Mouse (Mus musculus) stomach, embryonic 14.5 days (tissue): ENCODE measurements around the gene Abi3bp. TPM values are rescaled to one million over a fixed set of nuclear protein-coding genes. Genes with fewer than 3 reads are reported as not detected.

ENCODE experiments used
- ATAC-seq: fragments of 200-750 bp; cut with Nextera tagmentation; 2 replicates; pipeline ENCODE4 v1.8.0; 2017; ENCODE audit warnings: low read depth, moderate TSS enrichment; ENCODE audit not compliant: insufficient number of reproducible peaks, insufficient read depth, low FRiP score
- H3K27ac ChIP-seq: fragments of 300-500 bp; sonication (generic); 2 replicates; pipeline ENCODE4 v1.5.1; 2014; ENCODE audit warnings: mild to moderate bottlenecking, low read length, moderate library complexity, mixed read lengths
- H3K27me3 ChIP-seq: fragments of 300-500 bp; sonication (generic); 2 replicates; pipeline ENCODE4 v1.6.1; 2014; ENCODE audit warnings: low read length, control low read depth, mixed read lengths; ENCODE audit not compliant: control insufficient read depth, insufficient read depth
- H3K36me3 ChIP-seq: fragments of 300-500 bp; sonication (generic); 2 replicates; pipeline ENCODE4 v1.6.1; 2014; ENCODE audit warnings: mild to moderate bottlenecking, control low read depth, low read length, moderate library complexity, mixed read lengths; ENCODE audit not compliant: control insufficient read depth, insufficient read depth
- H3K4me1 ChIP-seq: fragments of 300-500 bp; sonication (generic); 2 replicates; pipeline ENCODE4 v1.6.1; 2014; ENCODE audit warnings: low read length, control low read depth, mixed read lengths; ENCODE audit not compliant: control insufficient read depth, insufficient read depth
- H3K4me2 ChIP-seq: fragments of 300-500 bp; sonication (generic); replicated peaks from 2 replicates; pipeline ENCODE4 v1.6.1; 2014; ENCODE audit warnings: low read depth, low read length, control low read depth
- H3K4me3 ChIP-seq: fragments of 300-500 bp; sonication (generic); 2 replicates; pipeline ENCODE4 v1.5.1; 2014; ENCODE audit warnings: low read depth, low read length, control low read depth
- H3K9ac ChIP-seq: fragments of 300-500 bp; sonication (generic); replicated peaks from 2 replicates; pipeline ENCODE4 v1.6.1; 2014; ENCODE audit warnings: low read depth, mild to moderate bottlenecking, control low read depth, low read length, moderate library complexity, mixed read lengths
- H3K9me3 ChIP-seq: fragments of 300-500 bp; sonication (generic); 2 replicates; pipeline ENCODE4 v1.6.1; 2016; ENCODE audit warnings: low read depth, low read length, control low read depth; ENCODE audit not compliant: control insufficient read depth
- WGBS: fragments of 180-500 bp; shearing (Covaris S2); extraction: QIAGEN DNeasy Blood & Tissue Kit; methylation state at CpG from one replicate; pipeline ENCODE4 v1.1.7; 2014; 5-methylcytosine and 5-hydroxymethylcytosine counted together
- polyA plus RNA-seq: library from polyadenylated mRNA; unstranded; fragments of >200 nt; fragmentation: Nextera tagmentation; extraction: Ambion mirVana; gene quantifications from 2 replicates; pipeline ENCODE4 v1.2.1, GENCODE M21; 2014

The Abi3bp gene
- polyA plus RNA-seq, 1 experiment from 2014 or later: 45.4 TPM

DNA sequence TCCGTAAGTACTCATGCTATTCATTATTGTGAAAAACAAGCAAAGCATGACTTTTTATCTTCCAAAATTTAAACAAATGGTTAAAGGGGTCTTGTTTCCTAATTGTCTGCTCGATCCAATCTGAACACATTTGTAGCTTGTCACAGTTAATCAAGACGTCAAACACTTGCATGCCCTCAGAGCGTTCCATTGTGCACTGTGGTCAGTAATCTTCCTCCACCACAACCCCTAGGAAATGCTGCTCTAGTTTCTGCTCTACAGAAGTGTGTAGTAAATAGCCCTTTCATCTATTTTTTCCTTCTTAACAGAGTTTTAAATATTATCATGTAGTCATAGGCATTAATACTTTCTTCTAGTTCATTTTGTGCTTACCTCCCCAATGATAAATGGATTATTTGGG is 19.1 kb downstream of the Abi3bp start:
- Histone ChIP-seq H3K36me3 (no peaks in the 10 kb centered on the region), H3K4me2 (no peak overlapping the region), H3K4me3 (no peak overlapping the region), H3K9me3 (no peaks in the 10 kb centered on the region), H3K4me1 (peaks cover 5% of the 10 kb centered on the region), H3K9ac (no peak overlapping the region), H3K27me3 (no peaks in the 10 kb centered on the region), H3K27ac (no peak overlapping the region)
- no peak for ATAC-seq
- 39% methylated on average over 4 of the region's 4 CpGs for WGBS

DNA sequence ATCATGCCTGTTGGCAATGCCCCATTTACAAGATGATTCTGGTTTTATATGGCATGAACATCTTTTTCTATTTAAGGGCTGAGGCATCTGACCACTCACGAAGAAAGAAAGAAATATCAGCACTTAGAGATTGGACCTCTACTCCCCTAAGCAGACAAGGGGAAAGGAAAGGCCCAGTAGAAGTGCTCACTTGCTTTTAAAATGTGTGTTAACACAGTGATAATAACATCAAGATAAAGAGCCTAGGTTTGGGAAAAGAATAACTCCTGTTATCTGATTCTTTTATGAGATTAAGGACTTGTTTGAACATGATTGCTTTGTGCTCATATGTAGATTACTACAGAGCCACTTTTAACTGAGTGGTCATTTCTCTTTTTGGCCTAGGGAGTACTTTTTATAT is 21.0 kb downstream of the Abi3bp start:
- Histone ChIP-seq H3K4me1 (peaks cover 5% of the 10 kb centered on the region), H3K4me3 (no peak overlapping the region), H3K27me3 (no peaks in the 10 kb centered on the region), H3K4me2 (no peak overlapping the region), H3K9ac (no peak overlapping the region), H3K27ac (no peak overlapping the region), H3K9me3 (no peaks in the 10 kb centered on the region), H3K36me3 (no peaks in the 10 kb centered on the region)
- ATAC-seq: peak; percentile 69; the same call in 1 of the 2 replicates
- 45% methylated on average over 1 of the region's 1 CpGs for WGBS

DNA sequence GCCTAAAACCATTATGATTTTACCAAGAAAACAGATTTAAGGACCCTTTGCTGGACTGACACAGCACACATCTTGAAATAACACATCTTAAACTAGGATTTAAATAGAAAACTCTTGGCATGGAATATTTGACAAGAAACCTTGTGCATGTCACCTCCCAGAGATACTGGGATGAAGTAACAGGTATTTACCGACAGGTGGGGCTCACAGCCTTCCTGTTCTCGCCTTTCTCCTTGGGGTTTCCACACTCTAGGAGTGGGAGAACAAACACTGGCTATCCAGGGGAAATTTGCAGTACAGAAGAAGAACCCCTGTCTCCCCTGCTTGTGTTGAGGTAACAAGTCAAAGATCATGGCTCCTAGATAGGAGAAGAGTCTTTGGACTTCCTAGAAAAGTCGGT is 22.8 kb downstream of the Abi3bp start:
- ATAC-seq: no peak
- Histone ChIP-seq H3K27ac (no peak overlapping the region), H3K9ac (no peak overlapping the region), H3K27me3 (no peaks in the 10 kb centered on the region), H3K36me3 (no peaks in the 10 kb centered on the region), H3K4me3 (no peak overlapping the region), H3K4me1 (peaks cover 5% of the 10 kb centered on the region), H3K9me3 (no peaks in the 10 kb centered on the region), H3K4me2 (no peak overlapping the region)
- whole genome bisulfite sequencing: 61% methylated on average over 3 of the region's 3 CpGs

DNA sequence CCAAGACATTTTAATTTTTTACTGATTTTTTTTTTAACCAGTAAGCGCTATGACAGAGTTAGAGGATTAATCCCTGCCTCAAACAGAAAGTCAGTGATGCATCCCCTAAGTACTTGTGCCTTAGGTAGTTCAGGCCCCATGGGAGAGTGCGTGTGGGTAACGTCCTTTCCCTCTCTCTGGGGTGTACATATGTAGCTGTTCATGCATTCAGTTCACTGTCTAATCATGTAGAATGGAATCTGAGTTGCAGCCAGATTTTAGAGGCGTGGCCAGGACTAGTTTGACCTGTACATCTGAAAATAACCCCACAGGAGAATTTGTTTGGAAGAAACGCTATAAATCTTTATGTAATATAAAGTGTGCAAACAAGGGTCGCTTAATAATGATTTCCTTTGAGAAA is 23.4 kb downstream of the Abi3bp start:
- H3K9me3 ChIP-seq: no peaks in the 10 kb centered on the region
- no peak overlapping the region for H3K9ac ChIP-seq
- WGBS: 54% methylated on average over 6 of the region's 6 CpGs
- no peak for ATAC-seq
- no peak overlapping the region for H3K4me2 ChIP-seq
- H3K4me1 ChIP-seq: peaks cover 5% of the 10 kb centered on the region
- H3K36me3 ChIP-seq: no peaks in the 10 kb centered on the region
- H3K27ac ChIP-seq: no peak overlapping the region
- no peak overlapping the region for H3K4me3 ChIP-seq
- H3K27me3 ChIP-seq: no peaks in the 10 kb centered on the region

DNA sequence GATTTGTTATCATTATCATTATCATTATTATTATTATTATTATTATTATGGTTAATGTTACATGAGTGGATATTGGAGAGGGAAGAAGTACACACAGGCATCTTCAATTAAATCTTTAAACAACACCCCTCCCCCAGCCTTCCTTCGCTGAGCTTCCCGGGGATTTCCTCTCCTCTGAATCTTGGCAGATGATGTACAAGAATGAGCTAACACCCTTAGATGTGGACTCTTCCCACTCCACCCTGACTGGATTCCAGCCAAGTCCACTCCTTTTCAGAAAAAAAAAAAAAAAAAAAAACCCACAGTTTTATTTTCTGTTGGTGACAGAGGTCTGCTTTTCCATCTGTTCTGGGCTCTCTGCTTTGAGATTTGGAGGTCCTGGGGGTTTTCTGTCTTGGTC is 23.8 kb downstream of the Abi3bp start:
- H3K27me3 ChIP-seq: no peaks in the 10 kb centered on the region
- H3K9me3 ChIP-seq: no peaks in the 10 kb centered on the region
- no peak overlapping the region for H3K27ac ChIP-seq
- H3K4me2 ChIP-seq: no peak overlapping the region
- WGBS: 16% methylated on average over 2 of the region's 2 CpGs
- no peak overlapping the region for H3K9ac ChIP-seq
- H3K36me3 ChIP-seq: no peaks in the 10 kb centered on the region
- H3K4me1 ChIP-seq: peaks cover 5% of the 10 kb centered on the region
- ATAC-seq: no peak
- no peak overlapping the region for H3K4me3 ChIP-seq

DNA sequence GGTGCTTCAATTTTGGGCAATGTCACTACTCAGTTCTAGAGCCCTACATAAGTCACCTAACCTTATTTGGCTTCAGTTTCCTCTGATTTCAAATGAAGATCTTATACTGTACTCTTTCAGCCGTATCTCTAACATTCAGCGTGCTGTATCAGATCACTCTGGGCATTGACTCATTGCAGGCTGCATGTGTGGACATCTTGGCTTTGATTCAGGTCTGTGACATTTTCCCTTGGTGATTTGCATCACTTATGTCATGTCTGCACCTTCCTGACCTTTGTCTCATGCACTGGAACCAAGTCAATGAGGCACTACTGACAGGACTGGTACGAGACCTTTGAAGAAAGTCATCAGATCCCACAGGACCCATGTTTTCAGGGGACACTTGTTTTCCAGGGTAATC is 24.5 kb downstream of the Abi3bp start:
- no peak overlapping the region for H3K27ac ChIP-seq
- ATAC-seq: no peak
- no peak overlapping the region for H3K4me3 ChIP-seq
- WGBS: 86% methylated on average over 3 of the region's 3 CpGs
- peaks cover 5% of the 10 kb centered on the region for H3K4me1 ChIP-seq
- H3K36me3 ChIP-seq: no peaks in the 10 kb centered on the region
- H3K9me3 ChIP-seq: no peaks in the 10 kb centered on the region
- H3K9ac ChIP-seq: no peak overlapping the region
- H3K4me2 ChIP-seq: no peak overlapping the region
- H3K27me3 ChIP-seq: no peaks in the 10 kb centered on the region

DNA sequence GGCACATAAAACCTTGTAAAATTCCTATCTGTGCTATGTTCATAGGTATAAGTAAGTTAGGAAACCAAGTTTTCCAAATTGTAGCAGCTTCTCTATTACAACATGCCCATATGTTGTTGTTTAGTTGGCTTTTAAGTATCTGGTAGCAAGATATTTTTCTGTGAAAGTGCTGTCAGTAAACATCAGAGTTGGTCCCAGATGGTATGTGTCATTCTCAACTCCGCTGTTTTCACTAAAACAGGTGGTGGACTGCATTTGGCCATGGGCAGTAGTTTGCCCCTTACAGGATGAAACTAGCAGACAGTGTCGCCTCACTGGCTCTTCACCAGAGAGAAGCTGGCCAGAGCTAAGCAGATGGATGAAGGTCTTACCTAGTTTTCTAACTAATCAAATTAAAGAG is 26.3 kb downstream of the Abi3bp start:
- Histone ChIP-seq H3K4me3 (no peak overlapping the region), H3K9me3 (no peaks in the 10 kb centered on the region), H3K27me3 (no peaks in the 10 kb centered on the region), H3K4me1 (peaks cover 5% of the 10 kb centered on the region), H3K4me2 (no peak overlapping the region), H3K36me3 (no peaks in the 10 kb centered on the region), H3K27ac (no peak overlapping the region), H3K9ac (no peak overlapping the region)
- no peak for ATAC-seq
- WGBS: 78% methylated on average over 2 of the region's 2 CpGs

DNA sequence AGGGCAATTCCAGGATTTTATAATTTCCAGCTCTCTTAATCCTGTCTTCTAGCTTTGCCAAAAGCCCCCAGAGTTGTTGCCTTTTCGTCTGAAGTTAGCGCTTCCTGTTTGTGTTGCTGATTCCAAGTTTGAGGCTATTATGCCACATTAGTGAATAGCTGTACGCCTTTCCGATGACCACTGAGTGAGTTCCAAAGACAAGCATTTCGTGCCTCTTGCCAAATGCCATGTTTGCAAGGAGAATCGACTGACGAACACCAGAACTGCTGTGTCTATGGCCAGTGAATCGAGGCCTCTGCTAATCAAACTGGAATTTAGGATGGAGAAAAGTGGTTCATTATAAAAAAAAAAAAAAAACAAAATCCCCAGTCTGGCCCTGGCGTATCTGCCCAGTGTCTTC is 40.3 kb downstream of the Abi3bp start:
- no peak overlapping the region for H3K4me3 ChIP-seq
- no peaks in the 10 kb centered on the region for H3K36me3 ChIP-seq
- no peaks in the 10 kb centered on the region for H3K9me3 ChIP-seq
- no peak for ATAC-seq
- H3K4me2 ChIP-seq: no peak overlapping the region
- H3K4me1 ChIP-seq: peaks cover 10% of the 10 kb centered on the region; the same call in 1 of the 2 replicates
- no peak overlapping the region for H3K27ac ChIP-seq
- no peak overlapping the region for H3K9ac ChIP-seq
- 59% methylated on average over 9 of the region's 9 CpGs for WGBS
- H3K27me3 ChIP-seq: no peaks in the 10 kb centered on the region

DNA sequence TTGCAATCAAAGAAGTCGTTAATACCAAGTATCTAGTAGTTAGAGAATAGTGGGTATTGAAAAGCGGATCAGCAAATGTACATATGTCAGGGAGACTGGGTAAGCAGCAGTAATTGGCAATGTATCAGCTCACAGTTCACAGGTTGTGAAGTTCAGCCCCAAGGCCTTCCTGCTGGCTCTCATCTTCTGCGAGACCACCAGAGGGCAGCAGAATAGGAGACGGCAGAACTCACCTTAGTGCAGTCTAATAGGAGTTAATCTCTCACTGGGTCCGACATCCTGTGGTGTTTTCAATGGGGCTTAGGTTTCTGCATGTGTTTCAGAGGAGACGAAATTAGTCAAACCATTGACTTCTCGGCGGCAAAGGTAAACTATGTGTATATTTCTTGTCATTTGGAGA is 46.7 kb downstream of the Abi3bp start:
- no peak for ATAC-seq
- 44% methylated on average over 8 of the region's 8 CpGs for WGBS
- no peak overlapping the region for H3K27ac ChIP-seq
- no peaks in the 10 kb centered on the region for H3K36me3 ChIP-seq
- H3K27me3 ChIP-seq: no peaks in the 10 kb centered on the region
- H3K4me3 ChIP-seq: no peak overlapping the region
- no peaks in the 10 kb centered on the region for H3K9me3 ChIP-seq
- H3K4me2 ChIP-seq: no peak overlapping the region
- no peak overlapping the region for H3K9ac ChIP-seq
- no peaks in the 10 kb centered on the region for H3K4me1 ChIP-seq
